Mouse (Mus musculus) lung, postnatal 25 days (tissue): ENCODE data around the gene Hacd2.

ENCODE experiments used
- DNase-seq: peaks from one replicate; pipeline ENCODE4 v3.0.0; 2022; ENCODE audit warnings: low spot score

The Hacd2 gene

GRCm38 (mm10) chr16:35116328-35116956 lies 94.2 kb downstream of the Hacd2 start:
- DNase-seq, result peak; percentile 18

- no peak for DNase-seq
These were observed 95.2 kb downstream of the Hacd2 start for GRCm38 (mm10) chr16:35117436-35117835.

- DNase-seq, result no peak
These were observed 98.4 kb downstream of the Hacd2 start for GRCm38 (mm10) chr16:35120603-35121002.

GRCm38 (mm10) chr16:35127270-35127669 lies 105.0 kb downstream of the Hacd2 start:
- DNase-seq, result no peak

GRCm38 (mm10) chr16:35130172-35130571 lies 107.9 kb downstream of the Hacd2 start:
- DNase-seq, result no peak

DNA sequence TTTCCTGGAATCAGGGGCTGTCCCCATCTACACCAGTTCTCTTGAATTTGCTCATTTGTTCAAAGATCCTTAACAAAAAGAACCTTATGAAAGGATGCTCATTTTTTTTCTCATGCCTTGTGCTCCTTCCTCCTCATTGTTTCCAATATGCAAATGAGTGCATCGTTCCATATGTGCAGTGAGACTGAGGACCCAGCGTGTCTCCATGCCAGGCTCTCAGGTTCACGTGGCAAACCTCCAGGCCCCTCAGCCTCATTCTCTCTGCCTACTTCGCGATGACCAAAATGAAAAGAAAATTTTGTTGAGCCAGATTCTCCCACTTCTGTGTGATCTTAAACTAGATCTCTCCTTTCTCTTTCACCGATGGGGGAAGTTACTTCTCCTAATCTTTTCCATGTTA lies 117.2 kb downstream of the Hacd2 start:
- DNase-seq, result no peak

- no peak for DNase-seq
These were observed 117.8 kb downstream of the Hacd2 start for GRCm38 (mm10) chr16:35139873-35140619.

DNA sequence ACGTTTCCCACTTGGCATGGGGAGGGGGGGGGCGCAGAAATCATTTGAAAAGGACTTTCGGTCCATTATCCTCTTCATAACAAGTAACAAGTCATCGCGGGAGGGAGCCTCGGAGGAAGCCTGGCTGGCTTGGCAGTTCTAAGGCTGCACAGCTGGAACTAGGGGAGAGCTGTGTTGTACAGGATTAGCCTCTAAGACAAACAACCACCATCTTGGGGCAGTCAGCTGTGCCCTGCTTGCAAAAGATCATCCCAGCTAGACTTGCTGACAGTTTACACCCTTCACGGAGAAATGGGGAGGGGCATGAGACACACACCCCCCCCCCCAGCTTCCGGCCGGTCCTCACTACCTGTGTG lies 118.4 kb downstream of the Hacd2 start:
- DNase-seq, result no peak

GRCm38 (mm10) chr16:35141839-35142238 lies 119.6 kb downstream of the Hacd2 start:
- DNase-seq, result no peak

GRCm38 (mm10) chr16:35146153-35146552 lies 123.9 kb downstream of the Hacd2 start:
- no peak for DNase-seq

DNA sequence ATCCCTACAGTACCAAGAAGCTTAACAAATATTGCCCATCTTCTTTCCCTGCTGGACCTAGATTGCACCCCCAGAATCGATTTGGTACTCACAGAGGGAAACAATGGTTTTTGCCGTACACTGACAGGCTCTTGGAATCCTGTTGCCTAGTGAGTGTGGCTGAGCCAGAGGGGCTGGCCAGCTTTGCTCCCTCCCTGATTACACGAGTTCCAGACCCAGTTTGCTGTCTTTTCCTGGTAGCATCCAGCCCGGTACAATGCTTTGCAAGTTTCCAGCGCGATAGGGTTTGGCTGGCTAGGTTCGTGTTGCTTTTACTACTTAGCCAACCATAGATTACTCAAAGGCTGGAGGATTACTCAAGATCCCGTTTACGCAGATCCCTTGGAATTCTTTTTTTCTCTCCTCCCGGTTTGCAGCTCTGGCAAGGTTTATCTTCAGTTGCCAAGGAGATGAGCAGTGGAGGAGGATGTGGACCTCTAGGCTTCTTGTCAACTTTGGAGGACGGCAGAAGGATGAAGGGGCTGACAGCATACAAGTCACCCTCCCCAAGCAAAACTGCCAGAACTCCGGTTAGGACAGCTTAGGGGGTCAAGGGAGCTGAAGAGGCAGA lies 131.0 kb downstream of the Hacd2 start:
- DNase-seq, result no peak

- DNase-seq, result no peak
These were observed 132.0 kb downstream of the Hacd2 start for GRCm38 (mm10) chr16:35154245-35154640.

DNA sequence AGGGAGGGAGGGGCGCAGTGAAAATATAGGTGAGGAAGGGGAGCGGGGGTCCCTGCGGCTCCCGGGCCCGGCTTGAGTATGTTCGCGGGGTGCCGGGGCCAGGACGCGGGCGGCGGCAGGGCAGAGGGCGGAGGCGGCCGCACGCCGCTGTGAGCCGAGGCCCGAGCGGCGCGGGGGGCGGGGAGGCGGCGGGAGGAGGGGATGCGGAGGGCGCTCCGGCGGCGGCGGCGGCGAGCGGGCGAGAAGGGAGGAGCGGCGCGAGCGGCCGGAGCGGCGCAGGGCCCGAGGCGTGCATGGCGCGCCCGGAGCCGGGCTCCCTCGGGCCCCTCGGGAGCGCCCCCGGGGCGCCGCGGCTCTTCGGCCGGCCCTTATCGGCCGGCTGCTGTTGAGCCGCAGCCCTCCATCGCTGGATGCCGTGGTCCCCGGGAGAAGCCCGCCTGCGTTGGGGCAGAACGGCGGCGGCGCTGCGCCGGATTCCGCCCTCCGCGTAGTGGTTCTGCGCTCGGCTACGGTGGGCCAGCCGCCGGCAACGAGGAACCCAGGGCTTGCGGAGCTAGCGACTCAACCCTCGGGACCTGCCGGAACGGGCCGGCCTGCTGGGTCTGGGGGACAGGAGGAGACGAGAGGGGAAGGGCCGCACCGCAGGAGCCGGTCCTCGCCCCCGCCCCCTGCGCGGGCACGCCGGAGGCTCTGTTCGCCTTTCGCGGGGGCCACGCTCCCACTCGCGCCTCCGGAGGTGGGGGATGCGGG lies 132.6 kb downstream of the Hacd2 start, which contains the start of gene Adcy5:
Gene Adcy5, plus strand, starts transcription at position 237 of the 750 bp plus-strand sequence.
- no peak for DNase-seq

GRCm38 (mm10) chr16:35155391-35156305 lies 133.4 kb downstream of the Hacd2 start:
- peak; percentile 18 for DNase-seq

DNA sequence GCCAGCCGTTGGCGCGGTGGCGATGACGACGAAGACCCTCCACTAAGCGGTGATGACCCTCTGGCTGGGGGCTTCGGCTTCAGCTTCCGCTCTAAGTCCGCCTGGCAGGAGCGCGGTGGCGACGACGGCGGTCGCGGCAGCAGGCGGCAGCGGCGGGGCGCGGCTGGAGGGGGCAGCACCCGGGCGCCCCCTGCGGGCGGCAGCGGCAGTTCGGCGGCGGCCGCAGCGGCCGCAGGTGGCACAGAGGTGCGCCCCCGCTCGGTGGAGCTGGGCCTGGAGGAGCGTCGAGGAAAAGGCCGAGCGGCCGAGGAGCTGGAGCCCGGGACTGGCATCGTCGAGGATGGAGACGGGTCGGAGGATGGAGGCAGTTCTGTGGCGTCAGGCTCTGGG lies 134.1 kb downstream of the Hacd2 start:
- DNase-seq, result no peak

DNA sequence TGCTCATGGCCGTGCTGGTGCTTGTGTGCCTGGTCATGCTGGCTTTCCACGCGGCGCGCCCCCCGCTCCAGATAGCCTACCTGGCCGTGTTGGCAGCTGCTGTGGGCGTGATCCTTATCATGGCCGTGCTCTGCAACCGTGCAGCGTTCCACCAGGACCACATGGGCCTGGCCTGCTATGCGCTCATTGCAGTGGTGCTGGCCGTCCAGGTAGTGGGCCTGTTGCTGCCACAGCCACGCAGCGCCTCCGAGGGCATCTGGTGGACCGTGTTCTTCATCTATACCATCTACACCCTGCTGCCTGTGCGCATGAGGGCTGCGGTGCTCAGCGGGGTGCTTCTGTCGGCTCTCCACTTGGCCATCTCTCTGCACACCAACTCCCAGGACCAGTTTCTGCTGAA lies 134.6 kb downstream of the Hacd2 start:
- no peak for DNase-seq
